Mouse (Mus musculus) CH12.LX (cell line): ENCODE results near the gene Klk15. TPM values are rescaled to one million over a fixed set of nuclear protein-coding genes. Genes with fewer than 3 reads are reported as not detected.

Experiments used
- DNase-seq: peaks from one replicate; pipeline ENCODE4 v3.0.0-alpha.2; 2013; ENCODE audit errors: extremely low read depth
- H3K27ac ChIP-seq: 2 replicates; pipeline ENCODE4 v1.5.1; 2012; ENCODE audit warnings: low read depth, mild to moderate bottlenecking, control low read depth, moderate library complexity; ENCODE audit not compliant: insufficient read depth
- H3K27me3 ChIP-seq: replicated peaks from 2 replicates; pipeline ENCODE3; 2012; ENCODE audit warnings: inconsistent platforms
- H3K36me3 ChIP-seq, 2 experiments: replicated peaks in 1 of 2; 2 replicates each; pipeline versions ENCODE3 to v1.6.1; 2012; ENCODE audit warnings: inconsistent platforms in 1 of 2, low read length in 1 of 2, mild to moderate bottlenecking in 1 of 2, mixed read lengths in 1 of 2, moderate library complexity in 1 of 2; ENCODE audit not compliant: control insufficient read depth in 1 of 2, insufficient read depth in 1 of 2
- H3K4me1 ChIP-seq, 2 experiments: 2 replicates each; pipeline ENCODE4 v1.6.1; 2012; ENCODE audit warnings: inconsistent platforms in 1 of 2, moderate library complexity in 1 of 2; ENCODE audit not compliant: insufficient read depth in 2 of 2, control insufficient read depth in 1 of 2
- H3K4me2 ChIP-seq: 2 replicates; pipeline ENCODE4 v1.6.1; 2012; ENCODE audit warnings: low read depth, mild to moderate bottlenecking, control low read depth; ENCODE audit not compliant: poor library complexity, insufficient read depth, severe bottlenecking
- H3K4me3 ChIP-seq, 3 experiments: fragments of 150-350 bp in 1 of 3; sonication (generic) in 1 of 3; replicated peaks in 1 of 3; 2 replicates each; pipeline versions ENCODE3 to v1.5.1; 2011 to 2012; ENCODE audit warnings: low read depth in 2 of 3, low read length in 2 of 3, mild to moderate bottlenecking in 2 of 3, moderate library complexity in 2 of 3, control low read depth in 1 of 3, improper control_type of control experiment in 1 of 3, inconsistent platforms in 1 of 3, mixed read lengths in 1 of 3; ENCODE audit not compliant: poor library complexity in 1 of 3
- H3K79me2 ChIP-seq: replicated peaks from 2 replicates; pipeline ENCODE4 v1.6.1; 2012; ENCODE audit warnings: mild to moderate bottlenecking, moderate library complexity; ENCODE audit not compliant: control insufficient read depth, poor library complexity, insufficient read depth, severe bottlenecking; ENCODE audit errors: extremely low read depth
- H3K9ac ChIP-seq: 2 replicates; pipeline ENCODE4 v1.6.1; 2012; ENCODE audit warnings: low read depth, mild to moderate bottlenecking, control low read depth, moderate library complexity; ENCODE audit not compliant: insufficient read depth
- H3K9me3 ChIP-seq: replicated peaks from 2 replicates; pipeline ENCODE3; 2012; ENCODE audit warnings: low read length, inconsistent platforms, mixed read lengths
- ELF1 ChIP-seq: IDR thresholded peaks from 2 replicates; pipeline ENCODE4 v1.6.1; 2014; ENCODE audit warnings: low read depth, mild to moderate bottlenecking, inconsistent platforms, low read length, improper control_type of control experiment
- EP300 ChIP-seq: IDR thresholded peaks from 2 replicates; pipeline ENCODE4 v1.6.1; 2011; ENCODE audit warnings: low read length, improper control_type of control experiment
- ETS1 ChIP-seq: conservative IDR thresholded peaks from 2 replicates; pipeline ENCODE4 v1.6.1; 2012; ENCODE audit warnings: low read depth, mild to moderate bottlenecking, inconsistent platforms, low read length, improper control_type of control experiment, moderate library complexity
- GABPA ChIP-seq: IDR thresholded peaks from 2 replicates; pipeline ENCODE4 v1.6.1; 2012; ENCODE audit warnings: low read depth, low read length, improper control_type of control experiment, inconsistent platforms; ENCODE audit not compliant: insufficient replicate concordance
- JUN ChIP-seq: IDR thresholded peaks from 2 replicates; pipeline ENCODE4 v1.6.1; 2011; ENCODE audit warnings: low read depth, mild to moderate bottlenecking, low read length, improper control_type of control experiment, moderate library complexity; ENCODE audit not compliant: insufficient read depth
- KAT2A ChIP-seq: IDR thresholded peaks from 2 replicates; pipeline ENCODE4 v1.6.1; 2012; ENCODE audit warnings: low read length, improper control_type of control experiment, inconsistent platforms; ENCODE audit not compliant: insufficient replicate concordance
- MAX ChIP-seq: IDR thresholded peaks from 2 replicates; pipeline ENCODE4 v1.6.1; 2011; ENCODE audit warnings: low read length, improper control_type of control experiment
- MAZ ChIP-seq: IDR thresholded peaks from 2 replicates; pipeline ENCODE4 v1.6.1; 2012; ENCODE audit warnings: low read depth, mild to moderate bottlenecking, inconsistent platforms, low read length, improper control_type of control experiment, moderate library complexity
- MXI1 ChIP-seq: IDR thresholded peaks from 2 replicates; pipeline ENCODE4 v1.6.1; 2011; ENCODE audit warnings: mild to moderate bottlenecking, low read depth, low read length, improper control_type of control experiment
- MYC ChIP-seq: IDR thresholded peaks from 2 replicates; pipeline ENCODE4 v1.6.1; 2011; ENCODE audit warnings: low read depth, mild to moderate bottlenecking, improper control_type of control experiment, low read length
- NELFE ChIP-seq: IDR thresholded peaks from 2 replicates; pipeline ENCODE4 v1.6.1; 2011; ENCODE audit warnings: low read depth, low read length, improper control_type of control experiment
- NRF1 ChIP-seq: IDR thresholded peaks from 2 replicates; pipeline ENCODE4 v1.6.1; 2014; ENCODE audit warnings: low read depth, mild to moderate bottlenecking, inconsistent platforms, low read length, improper control_type of control experiment, moderate library complexity
- PAX5 ChIP-seq: IDR thresholded peaks from 2 replicates; pipeline ENCODE4 v1.6.1; 2012; ENCODE audit warnings: low read length, inconsistent platforms, mixed read lengths
- POLR2AphosphoS2 ChIP-seq: IDR thresholded peaks from 2 replicates; pipeline ENCODE4 v1.6.1; 2011; ENCODE audit warnings: low read depth, low read length, improper control_type of control experiment
- RAD21 ChIP-seq: IDR thresholded peaks from 2 replicates; pipeline ENCODE4 v1.6.1; 2011; ENCODE audit warnings: low read depth, mild to moderate bottlenecking, low read length, improper control_type of control experiment, moderate library complexity
- SMC3 ChIP-seq: IDR thresholded peaks from 2 replicates; pipeline ENCODE4 v1.6.1; 2011; ENCODE audit warnings: low read depth, low read length, improper control_type of control experiment
- TCF12 ChIP-seq: IDR thresholded peaks from 2 replicates; pipeline ENCODE4 v1.6.1; 2014; ENCODE audit warnings: low read depth, mild to moderate bottlenecking, inconsistent platforms, low read length, improper control_type of control experiment
- USF1 ChIP-seq: IDR thresholded peaks from 2 replicates; pipeline ENCODE4 v1.6.1; 2014; ENCODE audit warnings: low read depth, mild to moderate bottlenecking, inconsistent platforms, low read length, improper control_type of control experiment
- USF2 ChIP-seq: conservative IDR thresholded peaks from 2 replicates; pipeline ENCODE4 v1.6.1; 2011; ENCODE audit warnings: low read depth, low read length, improper control_type of control experiment
- ZC3H11A ChIP-seq: IDR thresholded peaks from 2 replicates; pipeline ENCODE4 v1.6.1; 2012; ENCODE audit warnings: low read depth, mild to moderate bottlenecking, inconsistent platforms, low read length, improper control_type of control experiment
- ZKSCAN1 ChIP-seq: IDR thresholded peaks from 2 replicates; pipeline ENCODE4 v1.6.1; 2012; ENCODE audit warnings: low read depth, inconsistent platforms, low read length, improper control_type of control experiment, borderline replicate concordance
- ZMIZ1 ChIP-seq: IDR thresholded peaks from 2 replicates; pipeline ENCODE4 v1.6.1; 2012; ENCODE audit warnings: low read depth, mild to moderate bottlenecking, inconsistent platforms, low read length, improper control_type of control experiment
- ZNF384 ChIP-seq: IDR thresholded peaks from 2 replicates; pipeline ENCODE4 v1.6.1; 2012; ENCODE audit warnings: low read depth, low read length, improper control_type of control experiment, inconsistent platforms
- dilution Hi-C: fragments of 300-500 bp; cut with MboI; formaldehyde crosslinking; loops from 2 replicates; pipeline ENCODE4 v1.14.3; 2020; ENCODE audit warnings: low sequenced_read_pairs; ENCODE audit not compliant: extremely low pct_unique_long_range_greater_than_20kb, extremely low pct_ligation_motif_present
- in situ Hi-C: fragments of 300-500 bp; cut with MboI; formaldehyde crosslinking; loops from 3 replicates; pipeline ENCODE4 v1.14.3; 2019; ENCODE audit warnings: low sequenced_read_pairs, low pct_ligation_motif_present, low pct_unique_long_range_greater_than_20kb, mixed read lengths
- polyA plus RNA-seq: library from polyadenylated mRNA; unstranded; fragments of >175 nt; gene quantifications from 2 replicates; pipeline ENCODE4 v1.2.1, GENCODE M21; 2012; ENCODE audit warnings: low read depth; ENCODE audit not compliant: insufficient read length
- total RNA-seq, 2 experiments: library from RNA; depleted of rRNA; stranded (reverse); fragments of 300-350 nt in 1 of 2; fragments of >200 nt in 1 of 2; gene quantifications; 2 replicates each; pipeline ENCODE4 v1.2.3; 2012 to 2014

Klk15 gene
- total and polyA plus RNA-seq, 3 experiments: not detected

- Histone ChIP-seq H3K9me3 (no peaks in the 10 kb centered on the region), H3K27ac (no peak overlapping the region), H3K9ac (no peak overlapping the region), H3K4me1 (peaks cover 0 to 8% of the 10 kb centered on the region in 2 experiments; a peak in 2 of 4 replicates), H3K4me3 (no peak overlapping the region), H3K36me3 (no peaks in the 10 kb centered on the region), H3K27me3 (peaks cover 87% of the 10 kb centered on the region), H3K4me2 (no peak overlapping the region), H3K79me2 (no peaks in the 10 kb centered on the region)
- dilution Hi-C loops: no loop called here
- TF ChIP-seq EP300 (no peak), ETS1 (no peak), ZKSCAN1 (no peak), PAX5 (no peak), USF2 (no peak), MAX (no peak)
- DNase-seq: no peak
- in situ Hi-C loops: loop anchor here (5.0 kb wide), 1 partner anchor 38 kb away; the partner anchor contains the start of gene Klk4
Observed at GRCm38 (mm10) chr7:43920582-43920981, 13.0 kb upstream of the Klk15 start.

GRCm38 (mm10) chr7:43921087-43921486 is 12.5 kb upstream of the Klk15 start:
- dilution Hi-C loops (no loop called here), in situ Hi-C loops (loop anchor here (5.0 kb wide), 1 partner anchor 39 kb away; the partner anchor contains the start of gene Klk4)
- Histone ChIP-seq H3K4me3 (no peak overlapping the region), H3K79me2 (no peaks in the 10 kb centered on the region), H3K27me3 (peaks cover 83% of the 10 kb centered on the region), H3K9me3 (no peaks in the 10 kb centered on the region), H3K4me1 (peaks cover 0 to 8% of the 10 kb centered on the region in 2 experiments; a peak in 2 of 4 replicates), H3K9ac (no peak overlapping the region), H3K27ac (no peak overlapping the region), H3K36me3 (no peaks in the 10 kb centered on the region), H3K4me2 (no peak overlapping the region)
- no peak for DNase-seq
- TF ChIP-seq POLR2AphosphoS2: no peak
- no peak for TF ChIP-seq GABPA
- no peak for TF ChIP-seq MXI1
- TF ChIP-seq MYC: no peak
- TF ChIP-seq NRF1: no peak
- no peak for TF ChIP-seq JUN
- no peak for TF ChIP-seq ZNF384
- no peak for TF ChIP-seq ETS1
- no peak for TF ChIP-seq MAZ
- TF ChIP-seq USF1: no peak
- no peak for TF ChIP-seq TCF12
- TF ChIP-seq ELF1: no peak
- TF ChIP-seq ZC3H11A: no peak
- TF ChIP-seq SMC3: no peak
- no peak for TF ChIP-seq NELFE
- no peak for TF ChIP-seq ZMIZ1
- TF ChIP-seq RAD21: no peak
- no peak for TF ChIP-seq KAT2A
